Mouse (Mus musculus) lung, postnatal 0 days (tissue): Measurements from ENCODE around the gene 1700001P01Rik.

ENCODE experiments used
- CTCF ChIP-seq: IDR thresholded peaks from 2 replicates; pipeline ENCODE4 v1.5.1; 2016; ENCODE audit warnings: antibody characterized with exemption, mild to moderate bottlenecking
- EP300 ChIP-seq: IDR thresholded peaks from 2 replicates; pipeline ENCODE4 v1.6.1; 2016; ENCODE audit warnings: antibody characterized with exemption, mild to moderate bottlenecking, control low read depth

- no peak for TF ChIP-seq CTCF
- no peak for TF ChIP-seq EP300
Observed at GRCm38 (mm10) chr11:97806613-97806964, 30.9 kb upstream of the 1700001P01Rik start.
